Mouse (Mus musculus) right cerebral cortex, postnatal 14 days (tissue): ENCODE data around the gene Plac9a.
A peak's percentile ranks its signal among the peaks of the same experiment; 100 is the strongest.
"Not testable (repeated sequence)": the region's sequence is repeated elsewhere in the genome, so short reads cannot be mapped to it uniquely, and the experiment has no call there.

Source experiments
- DNase-seq: peaks from one replicate; pipeline ENCODE4 v3.0.0; 2022

Gene Plac9a

GRCm38 (mm10) chr14:25903000-25903399 lies at the start of gene Plac9a:
Gene Plac9a, minus strand, starts transcription at chr14:25903100.
- DNase-seq: not testable (repeated sequence)

DNA sequence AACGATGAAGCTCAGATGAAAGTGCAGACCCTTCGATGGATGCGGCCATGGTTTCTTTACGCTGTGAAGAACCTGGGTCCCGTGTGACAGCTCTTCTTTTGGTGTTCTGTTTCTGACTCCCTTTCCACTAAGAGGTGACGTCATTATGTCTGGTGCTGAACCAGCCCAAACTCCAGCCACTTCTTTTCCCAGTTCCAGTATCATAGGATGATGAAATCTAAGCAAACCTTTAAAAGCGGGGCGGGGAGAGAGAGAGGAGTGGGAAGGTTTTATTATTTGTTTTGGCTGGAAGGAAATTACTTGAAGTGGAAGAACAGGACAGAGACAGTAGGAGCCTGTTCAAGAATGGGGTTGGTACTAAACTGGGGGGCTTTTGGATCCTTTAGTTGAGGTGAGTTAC lies 35.1 kb upstream of the Plac9a start, which contains the start of gene Cphx1:
Cphx1 (plus strand) TSS at position 301 of the 400 bp plus-strand sequence.
- DNase-seq: not testable (repeated sequence)

DNA sequence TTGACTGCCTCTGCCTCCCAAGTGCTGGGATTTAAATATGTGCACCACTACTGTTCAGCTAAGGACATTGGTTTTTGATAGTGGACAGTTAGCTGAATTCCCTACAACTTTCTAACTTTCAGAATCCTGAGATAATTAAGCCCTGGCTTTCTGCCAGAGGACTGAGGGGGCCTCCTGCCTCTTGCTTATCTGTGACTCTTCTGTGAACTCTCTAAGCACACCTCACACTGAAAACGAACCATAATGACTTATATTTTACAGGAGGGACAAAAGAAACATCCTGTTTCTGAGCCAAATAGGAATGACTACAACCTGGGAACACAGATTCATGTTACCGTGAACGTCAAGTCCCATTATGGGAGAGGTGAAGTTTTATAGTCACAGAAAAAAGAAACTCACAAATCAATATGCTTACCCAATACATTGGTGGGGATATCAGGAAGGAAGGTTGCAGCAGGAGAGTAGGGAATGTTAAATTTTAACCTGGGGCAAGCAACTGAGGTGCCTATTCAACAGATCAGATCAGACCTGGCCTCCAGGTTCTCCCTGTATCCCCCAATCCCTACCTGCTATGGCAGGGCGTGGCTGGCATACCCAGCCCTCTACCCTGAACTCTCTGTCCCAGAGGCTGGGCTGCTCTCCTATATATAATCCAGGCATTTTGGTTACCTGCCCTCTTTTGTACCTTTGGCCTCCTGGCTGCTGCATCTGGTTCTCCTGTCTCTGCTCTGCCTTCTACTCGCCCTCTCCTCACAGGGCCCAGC lies 34.1 kb upstream of the Plac9a start:
- DNase-seq: not testable (repeated sequence)

GRCm38 (mm10) chr14:25927562-25927881 lies 24.6 kb upstream of the Plac9a start, which contains the start of gene Tmem254a:
Gene Tmem254a, minus strand, starts transcription at chr14:25927672.
- DNase-seq: not testable (repeated sequence)

DNA sequence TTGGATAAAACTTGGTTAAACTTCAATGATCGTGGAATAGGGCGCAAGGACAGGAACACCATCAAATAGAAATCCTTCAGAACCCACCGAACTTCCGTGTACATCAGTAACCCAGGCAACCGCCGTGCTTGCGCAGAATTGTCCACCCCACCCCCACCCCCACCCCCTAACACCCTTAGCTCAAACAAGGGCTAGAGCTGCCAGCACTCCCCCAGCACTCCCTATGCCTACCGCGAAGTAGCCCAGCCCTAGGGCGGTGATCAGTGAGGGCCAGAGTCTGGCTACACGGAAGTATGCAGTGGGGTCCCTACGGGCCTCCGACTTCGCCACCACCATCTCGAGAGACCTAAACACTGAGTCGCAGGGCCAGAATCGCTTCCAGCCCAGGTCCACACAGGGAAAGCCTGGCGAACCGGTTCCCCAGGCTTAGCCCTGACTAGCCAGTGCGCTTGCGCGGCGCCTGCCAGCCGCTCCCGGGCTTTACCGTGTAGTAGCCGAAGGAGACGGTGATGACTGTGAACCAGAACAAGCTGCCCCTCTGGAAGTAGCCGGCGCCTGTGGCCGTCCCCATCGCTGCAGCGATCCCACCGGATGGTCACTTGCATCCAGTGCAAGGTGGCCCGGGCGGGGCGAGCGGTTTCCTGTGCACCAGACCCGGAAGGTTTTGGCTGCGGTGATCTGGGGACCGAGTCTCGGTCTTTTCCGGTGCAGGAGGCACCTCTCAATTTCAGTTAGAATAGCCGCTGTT lies 24.1 kb upstream of the Plac9a start:
- DNase-seq: not testable (repeated sequence)

- DNase-seq: not testable (repeated sequence)
These were observed 15.7 kb upstream of the Plac9a start for GRCm38 (mm10) chr14:25918427-25919170.

DNA sequence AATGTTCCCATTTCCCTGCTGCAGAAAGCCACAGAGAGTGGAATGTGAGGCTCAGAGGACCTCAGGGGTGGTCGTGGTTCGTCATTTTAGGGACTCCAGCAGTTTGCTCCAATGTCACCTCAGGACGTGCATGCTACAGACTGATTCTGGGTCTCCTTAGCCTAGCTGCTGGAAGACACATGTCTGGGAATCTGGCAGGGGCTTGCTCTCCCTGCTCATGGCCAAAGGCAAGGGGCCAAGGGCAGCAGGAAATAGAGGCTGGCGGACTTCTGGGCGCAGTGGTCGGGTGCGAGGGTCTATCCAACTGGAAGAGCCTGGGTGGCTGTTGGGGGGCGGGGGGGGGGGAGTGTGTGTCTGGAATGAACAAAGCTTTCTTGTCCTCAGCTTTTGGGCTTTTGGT lies 6.1 kb upstream of the Plac9a start:
- not testable (repeated sequence) for DNase-seq

DNA sequence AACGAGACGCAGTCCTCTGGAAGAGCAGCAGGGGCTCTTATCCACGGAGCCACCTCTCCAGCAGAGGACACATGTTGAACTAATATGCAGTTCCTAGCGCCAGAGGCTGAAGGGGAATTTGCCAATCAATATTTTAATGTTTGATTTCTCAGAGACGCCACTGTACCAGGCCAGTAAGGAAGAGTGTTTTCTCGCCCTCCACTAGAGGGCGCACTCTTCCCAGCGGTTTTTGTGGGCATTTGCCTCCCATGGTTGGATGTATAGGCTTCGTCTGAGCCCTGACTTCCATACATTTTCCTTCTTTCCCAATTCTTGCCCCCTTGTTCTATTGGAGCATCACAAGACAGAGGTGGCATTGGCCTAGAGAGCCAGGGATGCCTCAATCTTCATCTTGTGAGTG lies 4.4 kb upstream of the Plac9a start:
- DNase-seq: not testable (repeated sequence)

GRCm38 (mm10) chr14:25905243-25905642 lies 2.3 kb upstream of the Plac9a start:
- DNase-seq: peak; percentile 10

GRCm38 (mm10) chr14:25895686-25896085 lies 7.2 kb downstream of the Plac9a start:
- not testable (repeated sequence) for DNase-seq

- DNase-seq: not testable (repeated sequence)
These were observed 8.3 kb downstream of the Plac9a start for GRCm38 (mm10) chr14:25894566-25894965.

- not testable (repeated sequence) for DNase-seq
These were observed 17.0 kb downstream of the Plac9a start for GRCm38 (mm10) chr14:25885886-25886285.

DNA sequence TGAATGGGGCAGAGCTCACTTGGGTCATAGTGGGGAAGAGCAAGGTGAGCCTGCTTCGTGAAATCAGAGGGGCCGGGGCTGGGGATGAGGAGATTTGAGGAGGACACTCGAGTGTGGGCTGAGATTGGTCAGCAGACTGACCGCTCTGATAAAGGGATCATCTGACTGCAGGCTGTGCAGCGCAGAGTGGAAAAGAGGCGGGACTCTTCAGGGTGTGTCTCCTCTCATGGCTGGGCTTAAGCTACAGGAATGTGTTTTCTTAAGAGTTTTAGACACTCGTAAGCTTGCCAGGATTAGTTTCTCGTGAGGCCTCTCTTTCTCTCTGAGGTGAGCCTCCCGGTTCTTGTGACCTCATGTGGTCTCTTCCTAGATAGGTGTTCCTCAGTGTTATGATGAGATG lies 21.1 kb downstream of the Plac9a start:
- not testable (repeated sequence) for DNase-seq

DNA sequence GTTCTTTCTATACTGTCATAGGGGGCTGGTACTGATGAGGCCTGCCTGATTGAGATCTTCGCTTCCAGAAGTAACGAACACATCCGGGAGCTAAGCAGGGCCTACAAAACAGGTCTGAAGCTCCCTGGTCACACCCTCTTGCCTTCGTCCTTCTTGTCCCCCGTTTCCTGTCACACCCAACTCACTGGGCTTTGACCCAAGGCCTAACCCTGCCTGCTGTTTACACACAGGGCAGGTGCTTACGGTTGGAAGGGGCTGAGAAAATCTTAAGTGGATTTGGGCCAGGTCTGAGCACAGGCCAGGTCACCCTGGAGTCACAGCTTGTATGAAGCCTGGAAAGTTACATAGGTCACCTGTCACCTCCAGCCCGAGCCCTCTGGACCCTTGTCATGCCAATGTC lies 26.3 kb downstream of the Plac9a start:
- not testable (repeated sequence) for DNase-seq

DNA sequence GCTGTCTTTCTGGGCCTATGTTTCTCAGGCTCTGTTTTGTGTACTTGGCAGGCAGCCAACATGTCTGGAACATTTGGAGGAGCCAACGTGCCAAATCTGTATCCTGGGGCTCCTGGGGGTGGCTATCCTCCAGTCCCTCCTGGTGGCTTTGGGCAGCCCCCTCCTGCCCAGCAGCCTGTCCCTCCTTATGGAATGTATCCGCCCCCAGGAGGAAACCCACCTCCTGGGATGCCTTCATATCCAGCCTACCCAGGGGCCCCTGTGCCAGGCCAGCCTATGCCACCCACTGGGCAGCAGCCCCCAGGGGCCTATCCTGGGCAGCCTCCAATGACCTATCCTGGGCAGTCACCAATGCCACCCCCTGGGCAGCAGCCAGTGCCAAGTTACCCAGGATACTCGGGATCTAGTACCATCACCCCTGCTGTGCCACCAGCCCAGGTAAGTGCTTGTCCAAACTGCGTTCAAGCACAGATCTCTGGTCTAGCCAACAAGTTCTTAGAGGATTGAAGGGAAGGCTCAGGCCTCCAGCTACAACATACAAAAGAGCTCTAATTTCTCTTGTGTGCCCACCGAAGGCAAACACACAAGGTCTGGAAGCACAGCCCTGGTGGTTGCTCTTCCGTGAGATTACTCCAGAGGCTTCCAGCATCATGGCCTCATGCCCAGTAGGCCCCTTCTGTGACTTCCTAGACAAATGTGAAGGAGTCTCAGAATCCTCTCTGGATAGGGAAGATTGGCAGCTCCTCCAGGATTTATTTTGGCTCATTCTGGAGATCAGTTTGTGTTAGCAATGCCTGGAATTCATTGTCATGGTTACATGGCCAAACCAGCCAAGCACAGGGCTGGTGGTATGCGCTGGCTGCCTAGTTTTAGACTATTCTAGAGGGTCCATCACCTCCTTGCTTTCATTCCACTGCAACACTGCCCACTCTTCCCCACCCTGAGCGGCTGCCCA lies 30.2 kb downstream of the Plac9a start:
- peak; percentile 38 for DNase-seq

DNA sequence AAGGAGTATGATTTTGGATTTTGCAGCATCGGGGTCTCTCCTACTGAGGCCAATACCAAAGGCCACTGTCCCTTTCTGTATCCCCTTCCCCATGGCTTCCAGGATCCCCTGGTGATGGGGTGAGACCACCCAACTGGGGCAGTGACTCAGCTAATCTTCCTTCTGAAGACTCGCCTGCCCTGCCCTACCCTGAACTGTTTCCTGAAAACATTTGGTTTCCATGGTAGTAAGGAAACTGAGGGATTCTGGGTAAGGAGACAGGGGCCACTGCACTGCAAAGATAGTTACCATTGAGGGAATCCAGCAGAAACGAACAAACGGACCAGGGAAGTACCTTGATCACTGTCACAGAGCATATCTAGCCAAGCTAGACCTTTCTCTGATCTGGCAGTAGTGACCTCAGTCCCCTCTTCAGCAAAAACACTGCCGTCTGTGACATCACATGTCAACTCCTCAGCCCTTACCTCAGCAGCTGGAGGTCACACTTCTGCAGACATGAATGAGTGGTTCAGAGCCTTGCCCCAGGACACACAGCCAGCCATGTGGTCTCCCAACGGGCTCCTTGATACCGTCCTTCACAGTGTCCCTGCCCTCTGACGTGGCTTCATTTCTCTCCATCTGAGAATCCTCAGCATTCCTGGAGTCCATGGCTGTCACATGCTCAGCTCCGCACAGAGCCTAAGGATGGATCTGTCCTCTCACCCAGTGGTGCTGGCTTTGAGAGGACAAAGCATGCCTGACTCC lies 33.6 kb downstream of the Plac9a start:
- DNase-seq: no peak

GRCm38 (mm10) chr14:25868706-25869105 lies 34.2 kb downstream of the Plac9a start:
- DNase-seq: no peak

DNA sequence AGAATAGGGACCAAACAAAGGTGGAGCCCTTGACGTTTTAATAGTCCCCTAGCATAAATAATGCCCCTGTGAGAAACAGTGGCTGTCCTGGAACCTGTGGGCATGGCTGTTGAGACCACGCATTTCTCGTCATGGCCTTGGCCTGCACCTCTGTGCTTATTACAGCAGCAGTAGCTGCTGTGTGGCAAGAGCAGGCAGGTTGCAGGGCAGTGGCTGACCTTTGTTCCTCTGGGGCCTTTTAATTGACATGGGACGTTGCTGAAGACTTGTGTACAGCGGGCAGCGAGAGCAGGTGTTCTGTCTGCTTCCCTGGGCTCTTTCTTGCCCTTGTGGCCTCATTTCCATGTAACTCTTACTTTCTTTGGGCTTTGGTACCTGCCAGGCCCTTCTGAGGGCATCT lies 35.1 kb downstream of the Plac9a start:
- no peak for DNase-seq

- DNase-seq: no peak
These were observed 36.1 kb downstream of the Plac9a start for GRCm38 (mm10) chr14:25866832-25867231.

DNA sequence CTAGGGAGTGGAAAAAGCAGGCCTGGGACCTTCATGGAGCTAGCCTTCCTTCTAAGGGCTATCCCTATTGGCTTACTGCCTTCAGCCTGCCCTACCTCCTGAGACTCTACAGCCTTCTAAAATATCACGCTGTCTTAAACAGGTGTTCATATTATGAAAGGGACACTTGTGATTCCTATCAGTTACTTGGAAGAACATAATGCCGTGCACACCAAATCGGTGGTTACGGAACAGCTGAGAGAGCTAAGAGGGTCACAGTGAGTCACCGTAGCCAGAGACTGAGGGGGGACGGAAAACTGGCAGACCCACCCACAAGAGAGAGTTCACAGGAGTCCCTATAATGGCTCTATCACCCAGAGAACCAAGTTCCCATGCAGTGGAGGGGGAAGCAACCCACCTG lies 36.5 kb downstream of the Plac9a start:
- no peak for DNase-seq

DNA sequence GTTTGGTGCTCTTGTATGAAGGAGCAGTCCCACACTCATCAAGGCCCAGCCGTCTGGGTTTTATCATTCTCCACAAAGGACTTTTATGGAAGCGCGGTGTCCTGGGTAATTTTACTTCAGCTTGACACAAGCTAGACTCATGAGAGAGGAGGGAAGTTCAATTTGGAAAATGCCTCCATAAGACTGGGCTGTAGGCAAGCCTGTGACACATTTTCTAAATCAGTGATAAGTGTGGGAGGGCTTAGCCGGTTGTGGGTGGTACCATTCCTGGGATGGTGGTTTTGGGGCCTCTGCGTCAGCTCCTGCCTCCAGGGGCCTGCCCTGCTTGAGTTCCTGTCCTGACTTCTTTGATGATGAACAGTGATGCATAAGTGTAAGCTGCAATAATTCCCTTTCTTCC lies 37.6 kb downstream of the Plac9a start:
- no peak for DNase-seq
